Mouse (Mus musculus) natural killer cell, adult 2 months (primary cell): ENCODE results near the gene Il20rb.

Experiments used
- DNase-seq, 2 experiments: peaks; one replicate each; pipeline ENCODE4 v3.0.0; 2022; ENCODE audit warnings: low spot score in 2 of 2

The Il20rb gene

DNA sequence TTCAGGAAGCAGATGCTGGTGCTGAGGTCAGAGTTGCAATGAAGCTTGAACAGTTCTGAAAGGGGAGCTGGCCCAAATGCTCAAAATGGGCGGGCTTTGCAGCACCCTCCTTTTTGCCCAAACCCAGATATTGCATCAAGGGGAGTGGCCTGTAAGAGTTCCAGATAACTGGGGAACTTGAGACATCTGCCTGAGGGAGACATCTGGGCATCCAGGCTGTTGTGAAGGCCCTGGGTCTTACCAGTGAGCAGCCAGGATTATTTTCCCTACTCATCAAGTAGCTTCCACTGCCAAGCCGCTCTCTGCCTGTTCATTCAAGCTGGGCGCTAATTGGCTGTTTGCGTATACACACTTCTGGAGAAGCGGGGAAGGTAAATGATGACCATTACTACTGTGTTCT, at the start of gene Il20rb:
Il20rb (minus strand) TSS at position 358 of the 400 bp plus-strand sequence.
- no peak for DNase-seq

DNA sequence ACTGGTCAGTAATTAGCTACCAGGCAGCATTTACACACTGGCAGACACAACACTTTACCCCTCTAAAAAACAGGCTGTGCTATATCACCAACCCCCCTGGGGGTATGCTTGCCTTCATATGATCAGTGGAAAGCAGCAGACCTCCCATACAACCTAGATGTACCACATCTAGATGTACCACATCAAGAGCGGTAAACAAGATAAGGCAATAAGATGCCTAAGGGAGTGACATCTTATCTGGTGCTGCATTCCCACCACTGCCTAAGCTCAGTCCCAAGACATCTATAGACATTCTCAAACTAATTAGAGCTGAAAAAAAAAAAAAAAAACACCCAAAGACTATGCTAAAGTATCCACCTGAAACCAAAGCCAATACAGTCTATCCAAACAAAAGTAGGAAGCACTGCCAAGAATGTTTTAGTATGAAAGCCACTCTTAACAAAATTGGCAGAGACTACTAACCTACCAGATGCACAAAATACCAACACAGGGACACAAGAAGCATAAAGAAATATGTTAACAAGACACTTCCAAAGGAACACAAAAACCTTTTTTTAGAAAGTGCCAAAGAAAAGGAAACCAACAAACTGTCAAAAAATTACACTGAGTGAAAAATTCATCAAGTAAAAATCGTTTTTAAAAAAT, 49.2 kb upstream of the Il20rb start:
- DNase-seq: no peak

DNA sequence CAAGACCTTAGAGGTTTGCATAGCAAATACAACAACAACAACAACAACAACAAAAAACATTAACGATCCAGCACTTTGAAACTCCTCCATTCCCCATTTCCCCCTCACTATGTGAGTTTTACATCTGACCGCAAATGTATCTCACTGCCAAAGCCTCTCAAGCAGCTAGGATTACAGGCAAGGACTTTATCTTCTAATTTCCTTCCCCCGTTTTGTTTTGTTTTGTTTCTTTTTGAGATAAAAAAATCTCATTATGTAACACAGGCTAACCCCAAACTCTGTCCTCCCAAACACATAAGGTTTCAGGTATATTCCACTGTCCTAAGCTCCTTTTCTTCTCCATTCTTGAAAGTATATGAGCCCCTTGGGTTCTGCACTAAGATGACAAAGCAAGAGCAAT, 48.1 kb upstream of the Il20rb start:
- DNase-seq: no peak

DNA sequence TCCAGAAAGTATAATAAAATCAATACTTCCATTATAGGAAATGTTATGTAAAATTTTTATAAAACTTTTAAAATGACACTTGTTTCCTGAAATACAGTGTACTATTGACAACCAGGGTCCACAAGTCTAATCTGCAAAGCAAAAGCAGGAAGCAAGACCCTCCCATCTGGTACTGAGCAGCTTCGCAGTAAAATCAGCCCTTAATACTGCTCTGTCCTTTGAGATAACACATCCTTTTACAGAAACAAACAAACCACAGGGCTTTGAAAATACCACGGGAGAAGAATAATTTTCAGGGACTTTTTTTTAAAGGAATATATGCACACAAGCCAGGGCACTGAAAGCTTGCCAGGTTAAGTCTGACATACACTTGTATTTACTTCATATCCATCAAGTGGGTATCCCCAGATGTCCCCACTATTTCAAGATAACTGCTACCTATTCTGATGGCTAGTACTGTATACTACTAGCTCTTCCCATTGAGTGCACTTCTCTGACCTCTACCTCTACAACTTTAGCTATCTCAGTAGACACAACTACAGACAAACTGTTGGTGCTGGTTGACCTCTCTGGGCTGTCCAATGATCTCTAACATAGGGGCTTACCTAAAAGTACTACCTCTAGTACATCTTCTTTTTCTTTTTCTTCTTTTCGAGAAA, 46.4 kb upstream of the Il20rb start:
- no peak for DNase-seq

DNA sequence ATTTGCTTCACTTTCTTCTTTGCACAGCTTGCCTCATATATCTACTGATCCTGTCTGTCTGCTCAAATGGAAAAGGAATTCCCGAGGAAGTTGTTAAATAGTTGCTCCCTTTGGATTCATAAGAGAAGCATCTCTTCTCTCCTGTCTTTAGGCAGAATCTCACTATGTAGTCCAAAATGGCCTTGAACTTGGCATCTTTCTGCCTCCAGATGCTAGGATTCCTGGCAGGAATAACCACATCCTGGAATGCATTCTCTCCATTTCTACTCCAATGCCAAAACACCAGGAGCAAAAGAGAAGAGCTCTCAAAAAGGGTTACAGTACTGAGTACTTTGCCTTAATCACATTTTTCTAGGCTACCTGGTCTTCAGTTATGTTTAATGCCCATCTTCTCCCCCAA, 44.7 kb upstream of the Il20rb start:
- DNase-seq: no peak

DNA sequence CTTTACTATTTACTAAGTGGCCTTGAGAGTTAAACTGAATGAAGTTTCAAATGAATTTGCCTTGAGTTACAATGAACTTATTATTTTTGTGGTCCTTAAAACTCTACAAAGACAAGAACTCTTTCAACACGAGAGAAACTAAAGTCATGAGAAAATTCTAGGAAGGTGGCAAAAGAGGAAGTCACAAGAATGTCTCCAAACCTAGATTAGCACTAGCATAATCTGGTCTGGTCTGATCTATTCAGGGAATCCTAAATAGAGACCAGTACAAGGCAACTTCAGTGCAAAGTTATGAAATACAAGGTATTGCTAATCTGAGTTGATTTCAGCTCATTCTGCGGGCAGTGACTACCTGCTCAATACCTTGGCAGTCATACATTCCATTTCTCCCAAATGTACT, 38.6 kb upstream of the Il20rb start:
- no peak for DNase-seq

DNA sequence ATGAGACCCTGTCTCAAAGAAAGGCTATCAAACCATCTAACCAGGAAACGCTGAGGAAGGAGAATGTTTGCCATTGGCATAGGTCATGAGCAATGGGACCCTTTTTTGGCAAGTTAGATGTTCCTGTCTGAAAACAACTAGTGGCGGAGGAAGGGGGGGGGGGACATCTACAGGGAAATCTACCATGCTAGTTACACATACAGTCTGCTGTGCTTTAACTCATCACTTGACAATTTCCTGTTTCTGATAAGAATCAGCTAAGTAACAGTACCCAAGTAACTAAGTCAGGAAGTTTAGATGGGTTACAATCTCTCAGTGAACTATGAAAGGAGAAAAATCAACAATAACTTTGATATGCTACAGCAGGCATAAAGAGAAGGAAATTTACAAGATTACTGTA, 35.4 kb upstream of the Il20rb start:
- no peak for DNase-seq

DNA sequence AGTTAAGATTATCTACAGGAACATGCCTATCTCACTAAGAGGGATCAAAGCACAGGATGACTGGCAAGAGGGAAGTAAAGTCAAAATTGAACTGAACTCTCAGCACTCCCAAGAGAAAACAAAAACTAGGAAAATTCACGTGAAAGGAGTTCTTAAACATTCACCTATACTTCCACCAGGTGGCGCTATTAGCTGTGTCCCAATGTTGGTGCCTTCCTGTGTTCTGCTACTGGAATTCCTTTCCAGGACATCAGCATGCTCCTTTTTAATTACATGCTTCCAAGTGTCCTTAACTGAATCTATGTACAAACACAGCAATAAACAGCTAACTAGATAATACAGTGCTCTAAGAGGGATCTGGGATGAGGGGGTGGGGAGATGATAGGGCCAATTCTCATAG, 34.0 kb upstream of the Il20rb start:
- peak; percentile 32 to 36 for DNase-seq

DNA sequence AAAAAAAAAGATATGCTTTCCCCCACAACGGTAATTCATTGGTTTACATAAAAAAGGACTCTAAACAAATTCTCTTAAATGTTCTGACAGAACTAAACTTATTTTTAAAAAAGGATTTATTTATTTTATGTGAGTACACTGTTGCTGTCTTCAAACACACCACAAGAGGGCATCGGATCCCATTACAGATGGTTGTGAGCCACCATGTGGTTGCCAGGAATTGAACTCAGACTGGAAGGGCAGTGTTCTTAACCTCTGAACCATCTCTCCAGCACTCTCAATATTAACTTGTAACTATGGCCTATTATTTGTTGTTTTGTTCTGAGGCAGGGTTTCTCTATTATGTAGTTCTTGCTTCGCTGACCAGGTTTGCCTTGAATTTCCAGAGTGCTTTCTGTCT, 33.4 kb upstream of the Il20rb start:
- DNase-seq: peak in 1 of 2 experiments; percentile 14

DNA sequence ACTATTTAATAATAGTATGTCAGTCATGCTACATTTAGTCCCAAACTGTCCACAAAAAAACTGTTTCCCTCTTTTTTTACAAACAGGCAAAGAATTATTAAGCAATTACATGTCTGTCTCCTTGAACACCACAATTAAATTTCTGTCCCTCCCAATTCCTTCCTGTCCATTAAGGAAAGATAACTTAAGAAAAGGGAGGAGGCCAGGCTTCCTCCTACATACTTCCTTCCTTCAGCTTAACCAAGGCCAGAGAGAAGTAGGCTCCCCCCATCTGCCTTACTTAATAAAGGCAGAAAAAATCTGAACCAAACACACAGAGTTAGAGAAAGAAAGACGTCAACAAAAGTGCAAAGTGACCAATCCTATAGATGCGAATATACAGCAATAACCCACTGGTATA, 21.0 kb upstream of the Il20rb start:
- DNase-seq: no peak

DNA sequence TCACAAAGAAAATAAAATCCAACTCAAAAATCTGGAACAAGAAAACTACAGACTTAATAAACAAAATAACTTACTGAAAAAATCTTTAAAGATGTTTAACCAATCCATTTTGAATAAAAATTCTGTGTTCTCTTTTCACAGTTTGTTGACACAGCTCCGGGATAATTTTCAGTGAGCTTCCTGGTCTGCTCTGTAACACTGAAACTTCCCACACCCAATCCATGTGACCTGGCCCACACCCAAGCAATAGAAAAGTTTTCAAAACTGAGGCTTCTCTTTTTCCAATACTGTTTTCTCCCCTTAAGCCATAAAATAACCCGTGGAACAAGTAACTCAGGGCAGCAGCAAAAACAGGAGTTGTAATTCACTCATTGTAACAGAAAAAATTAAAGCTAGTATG, 20.1 kb upstream of the Il20rb start:
- no peak for DNase-seq

DNA sequence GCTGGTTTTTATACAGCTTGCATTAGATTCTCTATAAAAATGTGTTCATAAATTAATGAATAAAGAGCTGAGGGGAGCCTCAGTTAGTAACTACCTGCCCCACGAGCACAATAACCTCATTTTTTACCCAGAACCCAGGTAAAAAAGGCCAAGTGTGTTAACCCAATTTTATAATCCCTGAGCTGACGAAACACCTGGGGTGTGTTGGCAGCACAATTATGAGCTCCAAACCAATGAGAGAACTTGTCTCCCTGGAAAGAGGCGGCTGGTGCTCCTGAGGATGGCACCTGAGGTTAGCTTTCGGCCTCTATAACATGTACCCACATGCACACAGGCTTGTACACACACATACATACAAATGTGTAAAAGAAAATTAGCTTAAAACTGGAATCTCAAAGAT, 18.9 kb upstream of the Il20rb start:
- DNase-seq: no peak

DNA sequence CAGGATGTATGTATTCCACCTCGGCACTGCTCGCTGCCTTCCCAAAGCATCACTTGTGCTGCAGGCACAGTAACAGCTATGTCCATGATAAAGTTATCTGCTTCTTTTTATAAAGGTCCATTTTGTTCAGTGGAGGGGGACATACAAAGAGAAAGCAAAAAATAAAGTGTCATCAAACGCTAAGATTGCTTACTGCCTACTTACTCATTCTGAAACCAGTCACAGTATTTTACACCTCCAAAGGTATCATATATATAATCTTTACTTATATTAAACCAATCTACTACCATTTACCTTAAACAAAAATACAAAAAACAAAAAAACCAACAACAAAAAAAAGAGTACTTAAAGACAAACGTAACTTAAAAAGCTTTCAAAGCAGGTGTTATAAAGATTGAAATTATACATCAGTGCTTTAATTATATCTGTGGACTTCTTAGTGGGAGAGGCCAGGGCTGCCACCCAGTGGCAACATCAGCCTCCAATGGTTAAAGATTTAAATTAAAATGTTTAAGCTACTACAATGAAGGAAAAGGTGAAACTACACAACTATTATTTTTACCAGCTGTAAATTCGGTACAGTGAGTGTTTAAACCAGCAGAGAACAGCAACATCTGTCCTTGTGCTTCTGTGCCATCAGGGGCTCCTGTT, 7.1 kb upstream of the Il20rb start:
- no peak for DNase-seq

DNA sequence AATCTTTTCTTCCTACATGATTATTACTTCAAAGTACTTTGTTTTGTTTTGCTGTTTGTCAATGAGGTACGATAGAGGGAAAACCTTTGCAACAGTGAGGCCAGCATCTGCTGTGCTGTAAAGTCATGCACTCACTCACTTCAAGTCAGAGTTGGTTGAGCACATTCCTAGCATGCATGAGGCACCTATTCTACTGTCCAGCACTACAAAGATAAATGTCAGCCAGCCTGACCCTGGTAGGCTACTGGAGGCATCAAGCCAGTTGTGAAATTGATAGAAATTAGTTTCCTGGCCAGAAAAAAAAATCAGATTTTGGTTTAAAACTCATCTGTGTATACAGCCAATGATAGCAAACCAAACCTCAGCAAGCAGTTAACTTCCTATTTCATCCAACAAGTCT, 4.8 kb upstream of the Il20rb start:
- no peak for DNase-seq

DNA sequence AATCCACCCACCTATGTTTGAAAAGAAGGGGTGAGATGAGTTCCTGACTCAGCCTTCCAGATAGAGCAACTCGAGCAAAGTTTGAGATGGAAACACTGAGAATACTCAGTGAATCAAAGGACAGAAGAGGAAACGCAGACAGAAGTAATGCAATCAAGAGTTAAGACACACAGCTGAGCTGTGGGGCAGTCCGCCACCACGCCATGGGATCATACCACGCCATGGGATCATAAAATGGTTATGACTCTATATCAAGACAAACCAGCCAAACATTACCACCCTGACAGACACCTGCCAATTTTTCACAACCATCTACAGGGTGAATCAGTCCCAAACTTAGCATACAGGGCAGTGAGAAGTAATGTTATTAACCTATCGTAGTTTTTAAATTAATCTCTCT, 2.4 kb upstream of the Il20rb start:
- DNase-seq: no peak

DNA sequence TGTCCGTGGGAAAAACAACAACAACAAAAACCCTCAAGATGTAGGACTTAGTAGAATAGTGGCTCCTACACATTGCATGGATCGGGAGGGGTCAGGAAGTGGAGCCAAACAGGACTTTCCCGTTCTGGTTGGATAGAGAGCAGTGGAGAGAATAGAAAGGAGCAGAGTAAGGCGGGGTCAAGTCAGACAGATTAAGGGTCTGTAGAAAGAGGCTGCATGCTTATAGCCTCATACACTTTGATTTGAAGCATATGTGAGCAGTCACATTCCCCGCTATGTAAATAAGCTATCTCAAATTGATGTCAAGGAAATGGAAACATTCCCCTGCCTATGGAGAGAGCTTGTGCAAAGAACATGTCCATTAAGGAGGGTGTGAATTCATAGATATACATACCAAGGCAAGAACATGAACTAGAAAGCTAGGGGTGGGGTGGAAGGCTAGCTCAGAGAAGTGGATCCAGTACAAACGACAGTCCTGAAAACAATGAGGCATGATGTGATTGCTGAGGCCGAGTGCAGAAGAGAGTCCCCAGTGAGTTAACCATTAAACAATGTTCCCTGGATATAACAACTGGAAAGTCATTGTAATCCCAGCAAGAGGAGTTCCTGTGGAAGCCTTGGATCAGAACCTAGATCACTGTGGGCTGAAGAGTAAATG, 1.6 kb upstream of the Il20rb start:
- DNase-seq: no peak

DNA sequence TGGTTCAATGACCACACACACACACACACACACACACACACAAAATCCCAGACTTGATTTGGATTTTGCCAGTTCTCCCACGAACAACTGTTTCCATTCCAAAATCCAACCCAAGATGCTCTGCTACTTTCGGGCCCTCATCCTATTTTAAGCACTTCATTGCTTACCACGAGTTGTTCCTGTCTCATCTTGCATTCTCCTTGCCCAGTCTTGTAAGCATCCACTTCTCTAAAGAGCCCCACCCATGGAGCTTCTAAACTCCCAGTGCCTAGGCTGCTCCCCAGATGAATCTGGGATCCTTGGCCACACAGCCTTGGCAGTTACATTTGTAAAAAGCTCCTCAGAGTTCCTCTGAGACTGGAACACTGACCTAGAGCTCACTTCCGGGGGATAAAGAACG, 3.3 kb downstream of the Il20rb start:
- DNase-seq: no peak

DNA sequence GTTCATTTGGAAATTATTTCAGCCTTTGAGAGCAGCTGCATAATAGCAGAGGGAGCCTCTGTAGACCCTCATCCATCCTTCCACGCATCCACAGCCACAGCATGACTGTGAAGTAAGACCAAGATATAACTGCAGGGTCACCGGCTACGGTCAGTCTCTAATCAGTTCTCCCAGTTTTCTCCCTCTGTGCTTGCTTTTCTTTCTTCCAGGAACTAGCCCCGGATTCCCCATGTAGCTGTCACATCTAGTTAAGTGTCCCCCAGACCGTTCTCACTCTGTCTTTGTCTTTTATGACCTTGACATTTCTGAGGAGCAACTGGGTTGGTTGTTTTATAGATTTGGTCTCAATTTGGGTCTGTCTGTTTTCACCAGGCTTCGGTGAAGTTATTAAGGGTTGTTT, 5.0 kb downstream of the Il20rb start:
- no peak for DNase-seq

DNA sequence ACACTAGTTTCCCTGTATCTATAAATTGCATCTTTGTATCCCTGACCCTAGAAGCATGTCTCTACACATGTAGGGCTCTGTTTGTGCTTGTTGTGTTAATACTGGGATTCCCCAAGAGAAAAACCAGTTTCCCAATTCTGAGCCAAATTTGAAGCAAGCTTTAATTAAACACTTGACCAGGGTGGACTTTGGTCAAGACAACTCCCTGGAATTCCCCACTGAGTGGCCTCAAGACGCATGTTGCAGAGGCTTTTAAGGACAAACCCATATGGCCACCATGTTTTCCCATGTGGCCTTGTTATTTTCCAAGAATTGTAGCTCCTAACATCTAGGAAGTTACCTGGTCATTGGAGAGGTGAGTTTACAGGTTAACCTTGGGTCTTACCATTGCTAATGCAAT, 12.5 kb downstream of the Il20rb start:
- no peak for DNase-seq

DNA sequence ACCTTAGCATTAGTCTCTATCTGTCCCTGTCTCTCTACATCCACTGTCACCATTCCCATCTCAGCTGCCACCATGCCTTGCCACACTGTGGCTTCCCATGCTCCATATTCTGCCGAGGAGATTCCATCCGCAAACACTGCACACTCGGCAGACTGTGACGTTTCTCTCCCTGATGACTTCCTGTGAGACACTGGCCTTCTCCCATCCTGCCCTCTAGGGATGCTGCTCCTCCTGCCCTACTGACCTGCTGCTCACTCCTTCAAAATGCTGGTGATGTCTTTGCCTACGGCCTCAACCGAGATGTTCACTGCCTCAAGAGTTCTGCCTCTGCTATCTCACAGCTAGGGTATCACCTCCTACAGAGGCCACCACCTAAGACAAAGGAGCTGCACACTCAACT, 13.2 kb downstream of the Il20rb start:
- DNase-seq: no peak

DNA sequence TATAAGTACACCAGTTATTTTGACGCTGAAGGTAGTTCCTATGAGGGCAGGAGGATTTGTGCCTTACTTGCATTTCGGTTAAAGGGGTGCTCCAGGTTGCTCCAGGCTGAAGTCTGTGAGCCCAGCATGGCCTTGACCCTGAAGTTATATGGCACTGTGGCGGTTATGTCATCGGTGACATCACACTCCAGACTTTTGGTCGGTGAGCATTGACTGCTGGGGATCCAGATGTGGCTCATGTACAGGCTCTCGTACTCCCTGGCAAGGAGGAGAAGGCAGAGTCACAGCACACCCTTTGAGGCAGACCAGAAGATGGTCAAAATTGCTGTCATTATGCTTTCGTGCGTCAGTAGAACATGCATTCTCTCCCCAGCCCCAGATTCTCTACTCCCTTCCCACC, 13.7 kb downstream of the Il20rb start:
- no peak for DNase-seq

DNA sequence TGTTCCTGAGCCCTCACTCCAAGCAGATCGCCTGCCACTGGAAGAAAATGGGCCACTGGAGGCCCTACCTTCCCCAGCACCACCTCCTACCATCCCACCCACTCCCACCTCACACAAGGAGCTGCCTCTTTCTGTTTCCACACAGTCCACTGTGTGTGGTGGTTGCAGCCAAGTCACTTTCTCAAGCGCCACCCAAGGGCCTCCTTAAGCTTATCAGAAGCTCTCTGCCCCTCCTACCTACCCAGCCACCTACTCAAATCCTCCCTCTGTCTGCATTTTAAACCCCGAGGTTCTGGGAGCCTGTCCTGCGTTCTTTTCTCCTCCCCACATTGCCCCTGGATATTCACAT, 15.0 kb downstream of the Il20rb start:
- no peak for DNase-seq
